Mouse (Mus musculus): ENCODE results near the gene Adamts17. TPM values are rescaled to one million over a fixed set of nuclear protein-coding genes. Genes with fewer than 3 reads are reported as not detected.

Gene Adamts17
- total and polyA plus RNA-seq, 3 experiments, result 0.33 to 0.42 TPM; not detected in 1

DNA sequence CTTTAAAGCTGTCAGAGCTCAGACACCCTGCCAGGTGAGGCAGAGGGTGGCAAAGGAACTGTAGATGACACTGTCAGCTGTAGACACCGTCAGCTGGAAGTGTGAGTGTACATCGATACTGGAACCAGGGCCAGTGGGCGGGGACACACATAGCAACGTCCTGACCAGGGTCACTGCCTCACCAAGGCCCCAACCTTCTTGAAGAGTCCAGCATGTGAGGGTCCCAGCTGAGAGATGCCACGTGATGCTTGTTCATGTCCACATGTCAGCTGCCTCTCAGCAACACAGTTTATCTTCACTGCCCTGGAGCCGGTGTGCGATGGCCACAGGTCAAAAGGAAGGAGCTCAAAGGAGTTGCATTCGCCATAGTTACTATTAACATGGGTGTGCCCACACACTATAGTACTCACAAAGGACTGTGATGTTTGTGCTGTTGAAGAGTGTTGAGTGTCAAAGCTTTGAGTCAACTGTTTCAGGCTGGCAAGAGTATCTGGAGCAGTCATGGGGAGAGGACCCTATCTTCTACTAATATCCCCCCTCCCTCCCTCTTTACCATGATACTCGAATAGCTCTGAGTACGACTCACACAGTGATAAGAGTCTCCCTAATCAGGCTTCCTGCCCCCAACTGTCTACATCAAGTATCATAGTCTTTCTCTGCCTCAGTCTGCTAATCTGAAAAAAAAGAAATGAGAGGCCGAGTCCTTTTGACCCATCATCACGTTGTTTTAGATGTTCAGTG, 172.6 kb downstream of the Adamts17 start (continued):
- TF ChIP-seq ZNF384 (IDR thresholded peaks at IDR 0.05; ENCODE audit: low read depth, low read length) (peak; percentile 59), RCOR1 (IDR thresholded peaks at IDR 0.05; ENCODE audit: low read depth, low read length) (peak; percentile 44), USF2 (IDR thresholded peaks at IDR 0.05; ENCODE audit: borderline replicate concordance in 1 of 2, insufficient read depth in 1 of 2, low read depth in 1 of 2, low read length in 2 of 2) (no peak), USF1 (IDR thresholded peaks at IDR 0.05; ENCODE audit: low read depth, low read length) (no peak), POLR2A (IDR thresholded peaks at IDR 0.05; ENCODE audit: control insufficient read depth in 1 of 2, insufficient read depth in 1 of 2, low read depth in 1 of 2, low read length in 2 of 2, poor library complexity in 1 of 2) (no peak), MYB (IDR thresholded peaks at IDR 0.05; ENCODE audit: low read depth, low read length) (peak; percentile 62; the same call in 1 of the 2 replicates), POLR2AphosphoS2 (IDR thresholded peaks at IDR 0.05; ENCODE audit: low read length) (no peak), E2F4 (IDR thresholded peaks at IDR 0.05; ENCODE audit: borderline replicate concordance, low read depth, low read length) (no peak), CHD2 (IDR thresholded peaks at IDR 0.05; ENCODE audit: low read length) (no peak), MAX (IDR thresholded peaks at IDR 0.05; ENCODE audit: low read length) (no peak), RAD21 (IDR thresholded peaks at IDR 0.05; ENCODE audit: low read depth, low read length) (no peak), GATA1 (IDR thresholded peaks at IDR 0.05; ENCODE audit: low read depth, low read length) (peak; percentile 59), ZKSCAN1 (IDR thresholded peaks at IDR 0.05; ENCODE audit: low read depth, low read length) (no peak), EP300 (IDR thresholded peaks at IDR 0.05; ENCODE audit: low read depth in 1 of 2, low read length in 2 of 2) (peak; percentile 64 to 79)

DNA sequence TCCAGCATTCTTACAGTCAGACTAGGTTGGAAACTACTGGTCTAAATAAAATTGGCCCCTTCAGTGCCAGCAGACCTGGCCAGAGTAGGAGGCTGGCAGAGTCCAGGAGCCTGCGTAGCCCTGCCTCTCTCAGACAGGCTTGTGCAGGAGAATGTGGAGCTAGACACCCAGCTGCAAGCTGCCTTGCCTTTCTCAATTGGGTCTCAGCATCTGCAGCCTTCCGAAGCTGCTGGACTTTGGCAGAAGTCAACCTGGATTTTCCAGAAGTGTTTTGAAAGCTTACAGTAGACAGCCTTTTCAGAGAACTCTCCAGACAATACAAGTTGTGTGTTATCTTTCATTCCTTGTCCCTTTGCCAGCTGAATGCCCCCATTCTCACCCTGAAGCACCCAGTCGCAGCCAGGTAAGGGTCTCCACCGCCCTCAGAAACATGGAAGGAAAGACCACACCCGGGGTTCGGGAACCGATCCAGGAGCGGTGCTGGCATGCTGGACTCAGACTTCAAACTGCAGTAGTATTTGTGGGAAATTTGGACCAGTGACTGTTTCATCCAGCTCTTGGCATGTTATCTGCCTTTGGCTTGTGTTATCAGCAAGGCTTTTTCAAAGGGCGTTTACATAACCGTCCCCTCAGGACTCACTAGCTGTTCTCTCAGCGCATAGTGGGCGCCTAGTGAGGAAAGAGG, 173.8 kb downstream of the Adamts17 start:
- peak; percentile 58 for DNase-seq (ENCODE audit: low read depth, low spot score)
- Histone ChIP-seq H3K79me2 (ENCODE audit: control insufficient read depth, insufficient read depth, low read length, poor library complexity) (no peaks in the 10 kb centered on the region; the same call in 1 of the 2 replicates), H3K9ac (ENCODE audit: control insufficient read depth, low read depth, low read length, poor library complexity, severe bottlenecking) (peak overlapping the region; percentile 56), H3K36me3 (ENCODE audit: control insufficient read depth in 1 of 2, insufficient read depth in 2 of 2, low read length in 2 of 2) (peaks cover 0 to 11% of the 10 kb centered on the region in 2 experiments; a peak in 2 of 4 replicates), H3K9me3 (replicated peaks; ENCODE audit: insufficient read depth, low read length) (no peaks in the 10 kb centered on the region), H3K27ac (ENCODE audit: control insufficient read depth, low read depth, low read length) (peak overlapping the region; percentile 82), H3K4me1 (ENCODE audit: control insufficient read depth in 1 of 2, insufficient read depth in 2 of 2, low read length in 2 of 2) (peaks cover 4 to 29% of the 10 kb centered on the region in 2 experiments; a peak in 3 of 4 replicates), H3K4me3 (ENCODE audit: control insufficient read depth in 1 of 2, insufficient read depth in 1 of 2, low read depth in 2 of 2, low read length in 2 of 2) (peak overlapping the region; percentile 8 to 34), H3K27me3 (ENCODE audit: control insufficient read depth in 1 of 2, insufficient read depth in 2 of 2, low read length in 2 of 2) (no peaks in the 10 kb centered on the region)
- TF ChIP-seq TAL1 (IDR thresholded peaks at IDR 0.05; ENCODE audit: low read length) (no peak), MYC (IDR thresholded peaks at IDR 0.05; ENCODE audit: low read depth, low read length) (no peak), NELFE (IDR thresholded peaks at IDR 0.05; ENCODE audit: low read depth, low read length) (no peak), MYB (IDR thresholded peaks at IDR 0.05; ENCODE audit: low read depth, low read length) (0 out of 2 replicates have a peak, but pooled peaks have one; percentile 29), EP300 (IDR thresholded peaks at IDR 0.05; ENCODE audit: low read depth in 1 of 2, low read length in 2 of 2) (peak; percentile 64 to 82; a peak in 3 of 4 replicates), CHD1 (IDR thresholded peaks at IDR 0.05; ENCODE audit: low read depth, low read length) (no peak), MAFK (IDR thresholded peaks at IDR 0.05; ENCODE audit: borderline replicate concordance, low read depth, low read length) (no peak), ZMIZ1 (IDR thresholded peaks at IDR 0.05; ENCODE audit: low read depth, low read length) (no peak), ZKSCAN1 (IDR thresholded peaks at IDR 0.05; ENCODE audit: low read depth, low read length) (no peak), MXI1 (IDR thresholded peaks at IDR 0.05; ENCODE audit: low read depth, low read length) (no peak), SIN3A (IDR thresholded peaks at IDR 0.05; ENCODE audit: low read length) (0 out of 2 replicates have a peak, but pooled peaks have one; percentile 26), HCFC1 (IDR thresholded peaks at IDR 0.05; ENCODE audit: low read depth, low read length) (no peak), BHLHE40 (IDR thresholded peaks at IDR 0.05; ENCODE audit: borderline replicate concordance, low read depth, low read length) (no peak), RCOR1 (IDR thresholded peaks at IDR 0.05; ENCODE audit: low read depth, low read length) (no peak), E2F4 (IDR thresholded peaks at IDR 0.05; ENCODE audit: borderline replicate concordance, low read depth, low read length) (no peak), ELF1 (IDR thresholded peaks at IDR 0.05; ENCODE audit: low read depth, low read length) (no peak), MEF2A (IDR thresholded peaks at IDR 0.05; ENCODE audit: extremely low read depth, insufficient replicate concordance, low read depth, low read length, poor library complexity, severe bottlenecking) (no peak), RAD21 (IDR thresholded peaks at IDR 0.05; ENCODE audit: low read depth, low read length) (no peak), USF2 (IDR thresholded peaks at IDR 0.05; ENCODE audit: borderline replicate concordance in 1 of 2, insufficient read depth in 1 of 2, low read depth in 1 of 2, low read length in 2 of 2) (no peak), JUND (IDR thresholded peaks at IDR 0.05; ENCODE audit: low read depth, low read length) (no peak), POLR2AphosphoS2 (IDR thresholded peaks at IDR 0.05; ENCODE audit: low read length) (no peak), GATA1 (IDR thresholded peaks at IDR 0.05; ENCODE audit: low read depth, low read length) (peak; percentile 88), POLR2A (IDR thresholded peaks at IDR 0.05; ENCODE audit: control insufficient read depth in 1 of 2, insufficient read depth in 1 of 2, low read depth in 1 of 2, low read length in 2 of 2, poor library complexity in 1 of 2) (0 out of 4 replicates have a peak, but pooled peaks of 1 of the 2 experiments have one; percentile 24), ETS1 (IDR thresholded peaks at IDR 0.05; ENCODE audit: low read depth, low read length) (peak; percentile 47; the same call in 1 of the 2 replicates), ZC3H11A (IDR thresholded peaks at IDR 0.05; ENCODE audit: low read depth, low read length) (no peak), MAZ (IDR thresholded peaks at IDR 0.05; ENCODE audit: low read depth, low read length) (no peak)

All from MEL (cell line).